Mouse (Mus musculus): ENCODE results near the gene Zfhx3.

Zfhx3 gene

GRCm38 (mm10) chr8:108714636-108715415, 772.4 kb downstream of the Zfhx3 start:
- DNase-seq (ENCODE audit: low read depth, low spot score): peak; percentile 49

GRCm38 (mm10) chr8:108715416-108715948, 773.0 kb downstream of the Zfhx3 start:
- DNase-seq (ENCODE audit: low read depth, low spot score): no peak

- DNase-seq (ENCODE audit: low read depth, low spot score): no peak
These were observed 773.9 kb downstream of the Zfhx3 start for GRCm38 (mm10) chr8:108716291-108716811.

- no peak for DNase-seq (ENCODE audit: low read depth, low spot score)
These were observed 775.1 kb downstream of the Zfhx3 start for GRCm38 (mm10) chr8:108717545-108717944.

- DNase-seq (ENCODE audit: low read depth, low spot score): peak; percentile 22
These were observed 775.6 kb downstream of the Zfhx3 start for GRCm38 (mm10) chr8:108718031-108718430.

GRCm38 (mm10) chr8:108720840-108721239, 778.4 kb downstream of the Zfhx3 start:
- DNase-seq (ENCODE audit: low read depth, low spot score): peak; percentile 45

- DNase-seq (ENCODE audit: low read depth, low spot score): peak; percentile 70
These were observed 780.4 kb downstream of the Zfhx3 start for GRCm38 (mm10) chr8:108722671-108723513.

GRCm38 (mm10) chr8:108723636-108724035, 781.2 kb downstream of the Zfhx3 start:
- no peak for DNase-seq (ENCODE audit: low read depth, low spot score)

- no peak for DNase-seq (ENCODE audit: low read depth, low spot score)
These were observed 782.5 kb downstream of the Zfhx3 start for GRCm38 (mm10) chr8:108724818-108725506.

- DNase-seq (ENCODE audit: low read depth, low spot score): no peak
These were observed 783.2 kb downstream of the Zfhx3 start for GRCm38 (mm10) chr8:108725631-108726030.

- no peak for DNase-seq (ENCODE audit: low read depth, low spot score)
These were observed 784.2 kb downstream of the Zfhx3 start for GRCm38 (mm10) chr8:108726541-108727241.

- no peak for DNase-seq (ENCODE audit: low read depth, low spot score)
These were observed 786.7 kb downstream of the Zfhx3 start for GRCm38 (mm10) chr8:108729169-108729568.

- no peak for DNase-seq (ENCODE audit: low read depth, low spot score)
These were observed 787.4 kb downstream of the Zfhx3 start for GRCm38 (mm10) chr8:108729667-108730329.

- DNase-seq (ENCODE audit: low read depth, low spot score): no peak
These were observed 788.5 kb downstream of the Zfhx3 start for GRCm38 (mm10) chr8:108730907-108731440.

- no peak for DNase-seq (ENCODE audit: low read depth, low spot score)
These were observed 790.1 kb downstream of the Zfhx3 start for GRCm38 (mm10) chr8:108732500-108732899.

GRCm38 (mm10) chr8:108733385-108733784, 790.9 kb downstream of the Zfhx3 start:
- DNase-seq (ENCODE audit: low read depth, low spot score): no peak

GRCm38 (mm10) chr8:108736442-108736841, 794.0 kb downstream of the Zfhx3 start:
- DNase-seq (ENCODE audit: low read depth, low spot score): no peak

- no peak for DNase-seq (ENCODE audit: low read depth, low spot score)
These were observed 795.7 kb downstream of the Zfhx3 start for GRCm38 (mm10) chr8:108738179-108738578.

- DNase-seq (ENCODE audit: low read depth, low spot score): no peak
These were observed 797.1 kb downstream of the Zfhx3 start for GRCm38 (mm10) chr8:108739517-108739916.

- DNase-seq (ENCODE audit: low read depth, low spot score): peak; percentile 88
These were observed 798.0 kb downstream of the Zfhx3 start for GRCm38 (mm10) chr8:108740443-108740842.

All from brain, adult 2 months (tissue).